Mouse (Mus musculus) mouse embryonic stem cell (cell line): Measurements from ENCODE around the gene Pfkfb3.

Experiments used
- in situ Hi-C, 2 experiments: fragments of 300-500 bp; cut with MboI; formaldehyde crosslinking; loops; 1 replicate in 1 of 2; 3 replicates in 1 of 2; pipeline ENCODE4 v1.14.3; 2019 to 2020; ENCODE audit warnings: low sequenced_read_pairs in 2 of 2, low pct_unique_long_range_greater_than_20kb in 1 of 2, mixed read lengths in 1 of 2; ENCODE audit not compliant: unreplicated experiment in 1 of 2

Gene Pfkfb3

GRCm38 (mm10) chr2:11553471-11554400, at the start of gene Pfkfb3:
Pfkfb3 (minus strand) TSS chr2:11554077.
- in situ Hi-C loops: no loop called here

GRCm38 (mm10) chr2:11602506-11603489, 48.9 kb upstream of the Pfkfb3 start:
- in situ Hi-C loops: no loop called here

- in situ Hi-C loops: no loop called here
Observed at GRCm38 (mm10) chr2:11601795-11602194, 47.9 kb upstream of the Pfkfb3 start.

GRCm38 (mm10) chr2:11597906-11598305, 44.0 kb upstream of the Pfkfb3 start:
- in situ Hi-C loops: no loop called here

- in situ Hi-C loops: no loop called here
Observed at GRCm38 (mm10) chr2:11596690-11597089, 42.8 kb upstream of the Pfkfb3 start.

- in situ Hi-C loops: no loop called here
Observed at GRCm38 (mm10) chr2:11587996-11588395, 34.1 kb upstream of the Pfkfb3 start.

GRCm38 (mm10) chr2:11579399-11579798, 25.5 kb upstream of the Pfkfb3 start:
- in situ Hi-C loops: no loop called here

GRCm38 (mm10) chr2:11578187-11578586, 24.3 kb upstream of the Pfkfb3 start:
- in situ Hi-C loops: no loop called here

GRCm38 (mm10) chr2:11573684-11574083, 19.8 kb upstream of the Pfkfb3 start:
- in situ Hi-C loops: no loop called here

GRCm38 (mm10) chr2:11571004-11571535, 17.2 kb upstream of the Pfkfb3 start:
- in situ Hi-C loops: no loop called here

- in situ Hi-C loops: no loop called here
Observed at GRCm38 (mm10) chr2:11568471-11568870, 14.6 kb upstream of the Pfkfb3 start.

GRCm38 (mm10) chr2:11567781-11568362, 14.0 kb upstream of the Pfkfb3 start:
- in situ Hi-C loops: no loop called here

GRCm38 (mm10) chr2:11566898-11567297, 13.0 kb upstream of the Pfkfb3 start:
- in situ Hi-C loops: no loop called here

- in situ Hi-C loops: no loop called here
Observed at GRCm38 (mm10) chr2:11566241-11566640, 12.4 kb upstream of the Pfkfb3 start.

- in situ Hi-C loops: no loop called here
Observed at GRCm38 (mm10) chr2:11564768-11565167, 10.9 kb upstream of the Pfkfb3 start.

GRCm38 (mm10) chr2:11563256-11563655, 9.4 kb upstream of the Pfkfb3 start:
- in situ Hi-C loops: no loop called here

GRCm38 (mm10) chr2:11558654-11559053, 4.8 kb upstream of the Pfkfb3 start:
- in situ Hi-C loops: no loop called here

GRCm38 (mm10) chr2:11557244-11557643, 3.4 kb upstream of the Pfkfb3 start:
- in situ Hi-C loops: no loop called here
